Comparison of ENCODE assay signal across 13 mouse cellular contexts in the genomic region with DNA sequence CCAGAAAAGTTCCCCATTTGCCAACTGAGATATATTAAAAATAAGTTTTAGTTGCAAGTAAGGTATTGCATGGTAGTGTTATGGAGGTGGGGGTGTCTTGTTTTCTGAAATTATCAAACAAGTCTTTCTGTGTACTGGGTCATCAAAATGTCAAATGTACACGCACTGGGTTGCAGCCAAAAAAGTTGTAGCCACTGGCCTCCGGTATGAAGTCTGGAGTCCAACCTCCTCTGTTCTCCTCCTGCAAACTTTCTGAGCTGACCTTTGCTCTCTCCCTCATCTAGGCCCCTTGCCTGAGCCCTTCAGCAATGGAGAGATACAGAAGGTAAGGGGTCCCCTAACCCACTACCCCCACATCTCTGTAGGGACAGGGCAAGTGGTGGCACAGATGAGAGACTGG. TPM values are rescaled to one million over a fixed set of nuclear protein-coding genes. Genes with fewer than 3 reads are reported as not detected.
DNase-seq lines count a peak whose midpoint lies in the region; ATAC-seq lines count a peak whose summit lies in the region.
"Had no signal": no experiment of that assay in that cellular context is flagged by ENCODE, and none has a peak within 500 bp of the region (broad histone marks: within the 10 kb centered on the region; RNA-seq: fewer than 3 reads in every experiment).

No protein-coding gene starts in this region.

- H3K27ac ChIP-seq in forebrain, embryonic 10.5 days = peak overlapping the region; percentile 36; the same call in 1 of the 2 replicates
- no peak overlapping the region for H3K27ac ChIP-seq in forebrain, embryonic 13.5 days
- peak overlapping the region; percentile 82; the same call in 1 of the 2 replicates for H3K27ac ChIP-seq in kidney, embryonic 15.5 days
- H3K27ac ChIP-seq in kidney, embryonic 14.5 days (ENCODE audit: low read depth, low read length) = no peak overlapping the region
- peak overlapping the region; percentile 74 for H3K27ac ChIP-seq in hindbrain, embryonic 16.5 days (ENCODE audit: low read depth, low read length)
- H3K27ac ChIP-seq in neural tube, embryonic 14.5 days (ENCODE audit: low read depth, low read length) = no peak overlapping the region; the same call in 1 of the 2 replicates
- H3K27ac ChIP-seq: macrophage had no signal

- ATAC-seq in forebrain, embryonic 13.5 days = no peak
- ATAC-seq in kidney, embryonic 15.5 days (replicated peaks; ENCODE audit: low FRiP score) = no peak
- no peak for ATAC-seq in kidney, embryonic 14.5 days (ENCODE audit: low FRiP score, low TSS enrichment)
- ATAC-seq in hindbrain, embryonic 16.5 days = no peak
- 0 out of 2 replicates have a peak, but pooled peaks have one; percentile 15 for ATAC-seq in neural tube, embryonic 14.5 days (ENCODE audit: low read depth)
- ATAC-seq: activated CD4-positive, CD25-positive, alpha-beta regulatory T cell, adult 4 months had no signal

- H3K36me3 ChIP-seq in forebrain, embryonic 10.5 days (replicated peaks) = peaks cover 26% of the 10 kb centered on the region
- 0 out of 2 replicates have a peak, but pooled peaks cover 6% of the 10 kb centered on the region for H3K36me3 ChIP-seq in forebrain, embryonic 13.5 days (ENCODE audit: poor library complexity, severe bottlenecking)
- peaks cover 34% of the 10 kb centered on the region for H3K36me3 ChIP-seq in kidney, embryonic 15.5 days
- H3K36me3 ChIP-seq in kidney, embryonic 14.5 days (ENCODE audit: control insufficient read depth, insufficient read depth, low read length) = peaks cover 17% of the 10 kb centered on the region; the same call in 1 of the 2 replicates
- H3K36me3 ChIP-seq in hindbrain, embryonic 16.5 days (ENCODE audit: control insufficient read depth, insufficient read depth, low read length) = no peaks in the 10 kb centered on the region
- no peaks in the 10 kb centered on the region for H3K36me3 ChIP-seq in neural tube, embryonic 14.5 days (ENCODE audit: control insufficient read depth, insufficient read depth, low read length)

- H3K9me3 ChIP-seq in forebrain, embryonic 10.5 days = no peaks in the 10 kb centered on the region
- H3K9me3 ChIP-seq in forebrain, embryonic 13.5 days (replicated peaks) = no peaks in the 10 kb centered on the region
- H3K9me3 ChIP-seq in kidney, embryonic 15.5 days (replicated peaks) = no peaks in the 10 kb centered on the region
- no peaks in the 10 kb centered on the region for H3K9me3 ChIP-seq in kidney, embryonic 14.5 days (ENCODE audit: control insufficient read depth, low read length)
- H3K9me3 ChIP-seq in hindbrain, embryonic 16.5 days (ENCODE audit: control insufficient read depth, low read length) = no peaks in the 10 kb centered on the region
- no peaks in the 10 kb centered on the region for H3K9me3 ChIP-seq in neural tube, embryonic 14.5 days (ENCODE audit: control insufficient read depth, low read length)

- no peak for DNase-seq in forebrain, embryonic 10.5 days (ENCODE audit: extremely low spot score, low spot score)
- no peak for DNase-seq in right cerebral cortex, adult 2 months (ENCODE audit: low spot score in 2 of 2)
- no peak for DNase-seq in spleen, postnatal 36 days (ENCODE audit: low spot score in 2 of 2)
- DNase-seq: lung, adult 2 months; thymus, postnatal 4 days had no signal

- H3K4me1 ChIP-seq in forebrain, embryonic 10.5 days = peaks cover 56% of the 10 kb centered on the region
- H3K4me1 ChIP-seq in forebrain, embryonic 13.5 days = peaks cover 47% of the 10 kb centered on the region
- H3K4me1 ChIP-seq in kidney, embryonic 15.5 days = peaks cover 63% of the 10 kb centered on the region
- peaks cover 45% of the 10 kb centered on the region for H3K4me1 ChIP-seq in kidney, embryonic 14.5 days (ENCODE audit: control insufficient read depth, insufficient read depth, low read length)
- peaks cover 35% of the 10 kb centered on the region for H3K4me1 ChIP-seq in hindbrain, embryonic 16.5 days (ENCODE audit: control insufficient read depth, insufficient read depth, low read depth, low read length)
- H3K4me1 ChIP-seq in neural tube, embryonic 14.5 days (ENCODE audit: control insufficient read depth, insufficient read depth, low read length) = peaks cover 7% of the 10 kb centered on the region; the same call in 1 of the 2 replicates

- WGBS in forebrain, embryonic 10.5 days = 80% methylated on average over 2 of the region's 2 CpGs
- WGBS in forebrain, embryonic 13.5 days = 87% methylated on average over 2 of the region's 2 CpGs
- WGBS in kidney, embryonic 15.5 days = 67% methylated on average over 2 of the region's 2 CpGs
- 87% methylated on average over 2 of the region's 2 CpGs for WGBS in kidney, embryonic 14.5 days
- WGBS in hindbrain, embryonic 16.5 days = 63% methylated on average over 2 of the region's 2 CpGs
- 78% methylated on average over 2 of the region's 2 CpGs for WGBS in neural tube, embryonic 14.5 days

- no peak overlapping the region for H3K4me2 ChIP-seq in forebrain, embryonic 13.5 days
- no peak overlapping the region for H3K4me2 ChIP-seq in kidney, embryonic 15.5 days
- H3K4me2 ChIP-seq in kidney, embryonic 14.5 days (replicated peaks; ENCODE audit: low read depth, low read length) = no peak overlapping the region
- no peak overlapping the region for H3K4me2 ChIP-seq in hindbrain, embryonic 16.5 days (ENCODE audit: low read length)
- H3K4me2 ChIP-seq in neural tube, embryonic 14.5 days (ENCODE audit: low read depth, low read length) = no peak overlapping the region

- H3K4me3 ChIP-seq in forebrain, embryonic 10.5 days = no peak overlapping the region
- H3K4me3 ChIP-seq in forebrain, embryonic 13.5 days = no peak overlapping the region
- H3K4me3 ChIP-seq in kidney, embryonic 15.5 days (replicated peaks) = no peak overlapping the region
- H3K4me3 ChIP-seq in kidney, embryonic 14.5 days (ENCODE audit: low read length) = no peak overlapping the region
- no peak overlapping the region for H3K4me3 ChIP-seq in hindbrain, embryonic 16.5 days (ENCODE audit: low read length)
- H3K4me3 ChIP-seq in neural tube, embryonic 14.5 days (ENCODE audit: low read depth, low read length) = no peak overlapping the region

- peaks cover 49% of the 10 kb centered on the region for H3K27me3 ChIP-seq in forebrain, embryonic 10.5 days (ENCODE audit: poor library complexity, severe bottlenecking)
- 0 out of 2 replicates have a peak, but pooled peaks cover 7% of the 10 kb centered on the region for H3K27me3 ChIP-seq in forebrain, embryonic 13.5 days
- no peaks in the 10 kb centered on the region for H3K27me3 ChIP-seq in kidney, embryonic 15.5 days
- H3K27me3 ChIP-seq in kidney, embryonic 14.5 days (ENCODE audit: control insufficient read depth, insufficient read depth, low read length) = no peaks in the 10 kb centered on the region
- H3K27me3 ChIP-seq in hindbrain, embryonic 16.5 days (replicated peaks; ENCODE audit: control insufficient read depth, insufficient read depth, low read length) = peaks cover 4% of the 10 kb centered on the region; the same call in 1 of the 2 replicates
- H3K27me3 ChIP-seq in neural tube, embryonic 14.5 days (ENCODE audit: control insufficient read depth, insufficient read depth, low read length) = no peaks in the 10 kb centered on the region
- H3K27me3 ChIP-seq: CH12.LX had no signal

- H3K9ac ChIP-seq in forebrain, embryonic 13.5 days = no peak overlapping the region
- H3K9ac ChIP-seq in kidney, embryonic 15.5 days = no peak overlapping the region
- H3K9ac ChIP-seq in kidney, embryonic 14.5 days (ENCODE audit: low read depth, low read length) = no peak overlapping the region
- no peak overlapping the region for H3K9ac ChIP-seq in hindbrain, embryonic 16.5 days (ENCODE audit: low read depth, low read length)
- no peak overlapping the region for H3K9ac ChIP-seq in neural tube, embryonic 14.5 days (replicated peaks; ENCODE audit: low read depth, low read length)

RNA-seq across cellular contexts. Expression of a gene that starts 8.5 kb away (rescaled TPM):
- 8.7 and 8.8 TPM in 2 replicates for polyA plus RNA-seq in forebrain, embryonic 10.5 days (2016; fragmentation: Nextera tagmentation; extraction: Ambion mirVana)
- polyA plus RNA-seq in forebrain, embryonic 13.5 days (2015; fragmentation: Nextera tagmentation; extraction: Ambion mirVana) = 7.8 and 9.2 TPM in 2 replicates
- 10.6 and 11.0 TPM in 2 replicates for polyA plus RNA-seq in kidney, embryonic 15.5 days (2015; fragmentation: Nextera tagmentation; extraction: Ambion mirVana)
- 6.3 and 10.3 TPM in 2 replicates for polyA plus RNA-seq in kidney, embryonic 14.5 days (2014; fragmentation: Nextera tagmentation; extraction: Ambion mirVana)
- 12.3 and 13.1 TPM in 2 replicates for polyA plus RNA-seq in hindbrain, embryonic 16.5 days (2015; fragmentation: Nextera tagmentation; extraction: Ambion mirVana)
- polyA plus RNA-seq in neural tube, embryonic 14.5 days (2014; fragmentation: Nextera tagmentation; extraction: Ambion mirVana) = 8.9 and 10.8 TPM in 2 replicates

RNA-seq across cellular contexts. Expression of a gene that starts 8.9 kb away (rescaled TPM):
- polyA plus RNA-seq in forebrain, embryonic 10.5 days (2016; fragmentation: Nextera tagmentation; extraction: Ambion mirVana) = 16.9 and 20.6 TPM in 2 replicates
- polyA plus RNA-seq in forebrain, embryonic 13.5 days (2015; fragmentation: Nextera tagmentation; extraction: Ambion mirVana) = 18.2 and 20.3 TPM in 2 replicates
- 21.5 and 23.4 TPM in 2 replicates for polyA plus RNA-seq in kidney, embryonic 15.5 days (2015; fragmentation: Nextera tagmentation; extraction: Ambion mirVana)
- polyA plus RNA-seq in kidney, embryonic 14.5 days (2014; fragmentation: Nextera tagmentation; extraction: Ambion mirVana) = 18.2 and 18.4 TPM in 2 replicates
- 20.9 and 24.6 TPM in 2 replicates for polyA plus RNA-seq in hindbrain, embryonic 16.5 days (2015; fragmentation: Nextera tagmentation; extraction: Ambion mirVana)
- 19.1 and 19.9 TPM in 2 replicates for polyA plus RNA-seq in neural tube, embryonic 14.5 days (2014; fragmentation: Nextera tagmentation; extraction: Ambion mirVana)

RNA-seq across cellular contexts. Expression of a gene that starts 15.6 kb away (rescaled TPM):
- 36.6 and 38.1 TPM in 2 replicates for polyA plus RNA-seq in forebrain, embryonic 10.5 days (2016; fragmentation: Nextera tagmentation; extraction: Ambion mirVana)
- 28.8 TPM in 2 replicates for polyA plus RNA-seq in forebrain, embryonic 13.5 days (2015; fragmentation: Nextera tagmentation; extraction: Ambion mirVana)
- polyA plus RNA-seq in kidney, embryonic 15.5 days (2015; fragmentation: Nextera tagmentation; extraction: Ambion mirVana) = 123 and 127 TPM in 2 replicates
- 81.5 and 110 TPM in 2 replicates for polyA plus RNA-seq in kidney, embryonic 14.5 days (2014; fragmentation: Nextera tagmentation; extraction: Ambion mirVana)
- 81.5 and 93.4 TPM in 2 replicates for polyA plus RNA-seq in hindbrain, embryonic 16.5 days (2015; fragmentation: Nextera tagmentation; extraction: Ambion mirVana)
- polyA plus RNA-seq in neural tube, embryonic 14.5 days (2014; fragmentation: Nextera tagmentation; extraction: Ambion mirVana) = 42.3 and 59.1 TPM in 2 replicates

RNA-seq across cellular contexts. Expression of a gene that starts 45.0 kb away (rescaled TPM):
- polyA plus RNA-seq in forebrain, embryonic 10.5 days (2016; fragmentation: Nextera tagmentation; extraction: Ambion mirVana) = 0.09 and 0.10 TPM in 2 replicates
- polyA plus RNA-seq in forebrain, embryonic 13.5 days (2015; fragmentation: Nextera tagmentation; extraction: Ambion mirVana) = 0.11 TPM in 1 of 2 replicates, not detected in the other
- 0.36 and 0.49 TPM in 2 replicates for polyA plus RNA-seq in kidney, embryonic 15.5 days (2015; fragmentation: Nextera tagmentation; extraction: Ambion mirVana)
- 0.26 TPM in 2 replicates for polyA plus RNA-seq in kidney, embryonic 14.5 days (2014; fragmentation: Nextera tagmentation; extraction: Ambion mirVana)
- 0.29 and 0.32 TPM in 2 replicates for polyA plus RNA-seq in hindbrain, embryonic 16.5 days (2015; fragmentation: Nextera tagmentation; extraction: Ambion mirVana)
- 0.11 TPM in 1 of 2 replicates, not detected in the other for polyA plus RNA-seq in neural tube, embryonic 14.5 days (2014; fragmentation: Nextera tagmentation; extraction: Ambion mirVana)

Comparison
In these comparisons a context has a peak if more than half of its experiments do, and no peak if none do; other contexts are left out.
1. H3K27ac ChIP-seq: peak in forebrain, embryonic 10.5 days (single experiment), kidney, embryonic 15.5 days (single experiment) and hindbrain, embryonic 16.5 days (single experiment); none in forebrain, embryonic 13.5 days (single experiment), kidney, embryonic 14.5 days (single experiment) and neural tube, embryonic 14.5 days (single experiment).